Mouse (Mus musculus): ENCODE measurements around the gene Methig1. TPM values are rescaled to one million over a fixed set of nuclear protein-coding genes. Genes with fewer than 3 reads are reported as not detected.

The Methig1 gene
- total RNA-seq, 1 experiment from 2014 or later: not detected

Other genes with a start within 250 kb of the Methig1 start
- 71.5 and 86.5 TPM in 2 replicates for gene Atf1, start 125.3 kb upstream of the Methig1 start, total RNA-seq (2017)
- not detected in 2 replicates for gene Tmprss12, start 72.3 kb upstream of the Methig1 start, total RNA-seq (2017)
- 145 and 162 TPM in 2 replicates for gene Mettl7a1, start 49.0 kb upstream of the Methig1 start, total RNA-seq (2017)
- not detected in 2 replicates for gene Mettl7a3, start 18.2 kb upstream of the Methig1 start, total RNA-seq (2017)
- gene Mettl7a2, start 51 bp downstream of the Methig1 start, total RNA-seq (2017): not detected in 2 replicates
- gene Higd1c, start 11.4 kb downstream of the Methig1 start, total RNA-seq (2017): not detected in 2 replicates
- not detected in 2 replicates for gene Gm5475, start 69.0 kb downstream of the Methig1 start, total RNA-seq (2017)
- 11.6 and 16.0 TPM in 2 replicates for gene Slc11a2, start 71.9 kb downstream of the Methig1 start, total RNA-seq (2017)
- 23.2 and 26.4 TPM in 2 replicates for gene Letmd1, start 115.9 kb downstream of the Methig1 start, total RNA-seq (2017)
- gene Csrnp2, start 142.3 kb downstream of the Methig1 start, total RNA-seq (2017): 3.8 and 5.0 TPM in 2 replicates
- gene Tfcp2, start 198.9 kb downstream of the Methig1 start, total RNA-seq (2017): 10.9 and 12.4 TPM in 2 replicates
- 1.6 and 3.4 TPM in 2 replicates for gene Pou6f1, start 246.8 kb downstream of the Methig1 start, total RNA-seq (2017)